Comparison of ENCODE assay signal across 14 mouse cellular contexts in genomic region chr15:28873001-28873400, GRCm38 (mm10).
DNase-seq lines count a peak whose midpoint lies in the region.
"Had no signal": no experiment of that assay in that cellular context is flagged by ENCODE, and none has a peak within 500 bp of the region (broad histone marks: within the 10 kb centered on the region; RNA-seq: fewer than 3 reads in every experiment).

No protein-coding gene starts in this region.

- peak; percentile 4 to 28 for DNase-seq in left cerebral cortex, adult 9 months (ENCODE audit: low spot score in 2 of 2)
- DNase-seq in left cerebral cortex, postnatal 36 days (ENCODE audit: low spot score in 2 of 2) = no peak
- DNase-seq in brain, adult 2 months (ENCODE audit: low read depth, low spot score) = peak; percentile 58
- peak; percentile 6 to 8 for DNase-seq in frontal cortex, postnatal 10 days (ENCODE audit: low spot score in 2 of 2)
- DNase-seq in right cerebral cortex, postnatal 14 days = peak; percentile 5
- DNase-seq in thymus, postnatal 0 days (ENCODE audit: low spot score) = no peak
- DNase-seq in cerebellum, postnatal 36 days = no peak
- DNase-seq: adrenal gland, adult 2 months; adrenal gland, postnatal 25 days; cerebellum, adult 2 months; cerebellum, postnatal 14 days; gastrocnemius, postnatal 36 days; heart, adult 11 months; heart, postnatal 36 days had no signal

- intact Hi-C loops in left cerebral cortex, postnatal 36 days (cut with DNase I) = no loop called here

Comparison
In these comparisons a context has a peak if more than half of its experiments do, and no peak if none do; other contexts are left out.
1. DNase-seq: peak in left cerebral cortex, adult 9 months (2 of 2), brain, adult 2 months (single experiment), frontal cortex, postnatal 10 days (2 of 2) and right cerebral cortex, postnatal 14 days (single experiment); none in left cerebral cortex, postnatal 36 days (0 of 2), thymus, postnatal 0 days (single experiment) and cerebellum, postnatal 36 days (0 of 2).